In genomic region chr7:133066776-133067175, GRCm38 (mm10) we compare ENCODE assay signal across 9 mouse cellular contexts. TPM values are rescaled to one million over a fixed set of nuclear protein-coding genes. Genes with fewer than 3 reads are reported as not detected.
A peak's percentile ranks its signal among the peaks of the same experiment; 100 is the strongest.
DNase-seq lines count a peak whose midpoint lies in the region; ATAC-seq lines count a peak whose summit lies in the region.
"Had no signal": no experiment of that assay in that cellular context is flagged by ENCODE, and none has a peak within 500 bp of the region (broad histone marks: within the 10 kb centered on the region; RNA-seq: fewer than 3 reads in every experiment).

No protein-coding gene starts in this region.

- H3K27me3 ChIP-seq in heart, embryonic 10.5 days (ENCODE audit: insufficient read depth, poor library complexity, severe bottlenecking): no peaks in the 10 kb centered on the region
- no peaks in the 10 kb centered on the region for H3K27me3 ChIP-seq in heart, embryonic 11.5 days (ENCODE audit: control insufficient read depth, insufficient read depth, low read length)

- H3K4me2 ChIP-seq in heart, embryonic 11.5 days: no peak overlapping the region

- intact Hi-C loops in heart, postnatal 25 days (cut with DNase I): loop anchor here (2.0 kb wide), 1 partner anchor 34 kb away; no protein-coding TSS in a partner anchor
- intact Hi-C loops in left cerebral cortex, postnatal 4 days (cut with DNase I): no loop called here

- peaks cover 49% of the 10 kb centered on the region for H3K36me3 ChIP-seq in heart, embryonic 10.5 days
- H3K36me3 ChIP-seq in heart, embryonic 11.5 days (ENCODE audit: control insufficient read depth, insufficient read depth, low read length): peaks cover 2% of the 10 kb centered on the region; the same call in 1 of the 2 replicates

- no peak overlapping the region for H3K4me3 ChIP-seq in heart, embryonic 10.5 days
- H3K4me3 ChIP-seq in heart, embryonic 11.5 days (ENCODE audit: low read depth, low read length): no peak overlapping the region

- H3K9ac ChIP-seq in heart, embryonic 11.5 days (ENCODE audit: low read depth, low read length): no peak overlapping the region

- no peak for DNase-seq in heart, embryonic 10.5 days (ENCODE audit: low spot score)
- no peak for DNase-seq in heart, postnatal 25 days (ENCODE audit: low spot score)
- DNase-seq in cerebellum, adult 11-12 months: peak; percentile 72
- peak; percentile 83 for DNase-seq in left cerebral cortex, postnatal 4 days
- DNase-seq in lung, adult 18-20 months: no peak
- no peak for DNase-seq in c-Kit-positive CD71-positive TER-119-positive erythroid progenitor cells, embryonic 14.5 days (ENCODE audit: low spot score)

- peaks cover 67% of the 10 kb centered on the region for H3K4me1 ChIP-seq in heart, embryonic 10.5 days
- H3K4me1 ChIP-seq in heart, embryonic 11.5 days (ENCODE audit: control insufficient read depth, insufficient read depth, low read length): peaks cover 29% of the 10 kb centered on the region

- no peak for ATAC-seq in heart, embryonic 11.5 days (replicated peaks; ENCODE audit: insufficient number of reproducible peaks, low FRiP score, low TSS enrichment)
- no peak for ATAC-seq in erythroid progenitor cell, adult 5-6 weeks (replicated peaks; ENCODE audit: low FRiP score, poor library complexity, severe bottlenecking)

- H3K9me3 ChIP-seq in heart, embryonic 10.5 days: no peaks in the 10 kb centered on the region
- H3K9me3 ChIP-seq in heart, embryonic 11.5 days (replicated peaks; ENCODE audit: control insufficient read depth, low read length): no peaks in the 10 kb centered on the region

- 68% methylated on average over 6 of the region's 6 CpGs for WGBS in heart, embryonic 10.5 days
- WGBS in heart, embryonic 11.5 days (ENCODE audit: insufficient replicate concordance): 59% methylated on average over 6 of the region's 6 CpGs

- H3K27ac ChIP-seq in heart, embryonic 10.5 days: 0 out of 2 replicates have a peak overlapping the region, but pooled peaks have one; percentile 75
- H3K27ac ChIP-seq in heart, embryonic 11.5 days (ENCODE audit: low read depth, low read length): peak overlapping the region; percentile 82; the same call in 1 of the 2 replicates

RNA-seq across cellular contexts. Expression of gene Fgfr2, which starts 56.4 kb away (rescaled TPM):
- 23.6 and 46.6 TPM in 2 replicates for polyA plus RNA-seq in heart, embryonic 10.5 days (2016; fragmentation: Nextera tagmentation; extraction: Ambion mirVana)
- 1 to 10 TPM; 1.7 to 1.8 TPM for total RNA-seq in heart, postnatal 25 days (2021)
- 24.9 and 27.0 TPM in 2 replicates for polyA plus RNA-seq in heart, embryonic 11.5 days (2014; fragmentation: Nextera tagmentation; extraction: Ambion mirVana)
- total RNA-seq in left cerebral cortex, postnatal 4 days (2021): 10 to 100 TPM; 35.8 to 40.8 TPM
- 1.7 and 13.3 TPM in 2 replicates for total RNA-seq in erythroid progenitor cell, adult 5-6 weeks (2015; ENCODE audit: low replicate concordance)
- total RNA-seq in erythroid progenitor cell, adult 5-6 weeks (2017; ENCODE audit: low replicate concordance): 0.13 and 3.7 TPM in 2 replicates
- total RNA-seq: common myeloid progenitor, adult 5-6 weeks had no signal

RNA-seq across cellular contexts. Expression of gene Ctbp2, which starts 57.4 kb away (rescaled TPM):
- polyA plus RNA-seq in heart, embryonic 10.5 days (2016; fragmentation: Nextera tagmentation; extraction: Ambion mirVana): 60.1 and 75.7 TPM in 2 replicates
- 10 to 100 TPM; 24.8 to 36.1 TPM for total RNA-seq in heart, postnatal 25 days (2021)
- polyA plus RNA-seq in heart, embryonic 11.5 days (2014; fragmentation: Nextera tagmentation; extraction: Ambion mirVana): 59.6 and 62.7 TPM in 2 replicates
- 10 to 100 TPM; 41.0 to 48.8 TPM for total RNA-seq in left cerebral cortex, postnatal 4 days (2021)
- 2.9 and 3.8 TPM in 2 replicates for total RNA-seq in erythroid progenitor cell, adult 5-6 weeks (2015; ENCODE audit: low replicate concordance)
- 3.5 and 8.5 TPM in 2 replicates for total RNA-seq in erythroid progenitor cell, adult 5-6 weeks (2017; ENCODE audit: low replicate concordance)

Comparison
In these comparisons a context has a peak if more than half of its experiments do, and no peak if none do; other contexts are left out.
1. DNase-seq: peak in cerebellum, adult 11-12 months (single experiment) and left cerebral cortex, postnatal 4 days (single experiment); none in heart, embryonic 10.5 days (single experiment), heart, postnatal 25 days (single experiment), lung, adult 18-20 months (0 of 2) and c-Kit-positive CD71-positive TER-119-positive erythroid progenitor cells, embryonic 14.5 days (single experiment).